Mouse (Mus musculus): ENCODE measurements around the gene Snx9. TPM values are rescaled to one million over a fixed set of nuclear protein-coding genes. Genes with fewer than 3 reads are reported as not detected.

Snx9 gene
- total RNA-seq, 2 experiments from 2014 or later: 12.7 to 13.1 TPM

DNA sequence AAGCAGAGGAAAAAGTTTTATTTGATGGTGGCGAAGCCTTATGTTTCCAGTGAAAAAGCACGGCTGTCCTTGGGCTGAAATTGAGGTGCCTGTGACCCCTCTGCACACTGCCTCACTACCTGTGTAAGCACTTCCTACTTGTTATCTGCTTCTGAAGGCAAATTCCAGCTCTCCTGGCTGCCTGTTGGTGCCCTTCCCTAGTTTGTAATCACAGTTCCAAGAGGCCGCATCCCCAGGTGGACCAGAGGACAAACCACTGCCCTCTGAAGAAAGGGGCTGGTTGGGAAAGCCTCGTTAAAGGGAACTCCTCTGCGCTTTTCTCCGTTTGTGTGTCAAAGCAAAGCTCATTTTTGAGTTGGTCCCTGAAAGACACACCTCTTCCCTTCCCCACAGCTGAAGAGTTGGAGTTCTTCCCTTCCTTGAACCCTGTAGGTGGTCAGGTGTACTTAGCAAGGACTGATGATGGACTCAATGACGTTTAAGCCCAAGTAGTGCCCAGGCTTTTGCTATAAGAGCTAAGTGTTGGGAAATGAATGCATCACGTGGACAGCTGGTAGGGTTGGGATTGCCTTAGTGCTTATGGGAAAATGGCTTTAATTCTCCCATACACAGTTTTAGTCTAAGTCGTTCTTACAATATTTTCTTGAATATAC lies 2.0 kb downstream of the Snx9 start:
- DNase-seq (ENCODE audit: low spot score in 2 of 2): no peak

DNA sequence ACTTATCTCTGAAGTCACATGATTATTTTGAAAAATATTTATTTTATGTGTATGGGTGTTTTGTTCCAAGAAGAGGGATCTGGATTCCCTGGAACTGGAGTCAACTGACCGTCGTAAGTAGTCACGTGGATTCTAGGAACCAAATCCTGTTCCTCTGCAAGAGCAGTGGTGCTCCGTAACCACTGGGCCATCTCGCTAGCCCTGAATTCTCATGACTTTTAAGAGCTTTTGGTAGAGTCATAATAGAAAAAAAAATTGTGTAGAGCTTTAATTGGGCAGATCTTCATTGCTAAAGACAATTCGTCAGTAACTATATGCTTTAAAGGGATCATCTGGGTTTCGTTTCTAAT lies 2.5 kb downstream of the Snx9 start:
- DNase-seq (ENCODE audit: low spot score in 2 of 2): no peak

DNA sequence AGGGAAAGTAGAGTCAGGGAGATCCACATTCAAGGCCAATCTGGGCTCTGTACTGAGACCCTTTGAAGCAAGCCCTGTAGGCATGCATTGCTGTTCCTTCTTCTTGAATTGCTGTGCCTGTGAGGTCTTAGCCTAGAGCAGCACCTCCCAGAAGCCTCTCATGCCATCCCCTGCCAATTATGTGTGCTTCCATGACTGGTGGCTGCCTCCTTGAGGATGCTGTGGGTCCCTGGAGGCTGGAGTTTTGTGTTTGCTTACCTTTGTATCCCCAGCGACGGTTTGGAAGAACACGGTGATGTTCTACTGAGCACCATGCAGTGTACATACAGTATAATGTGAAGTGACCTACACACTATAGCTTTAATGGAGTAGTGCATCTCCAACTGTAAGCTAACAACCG lies 4.2 kb downstream of the Snx9 start:
- DNase-seq (ENCODE audit: low spot score in 2 of 2): no peak

DNA sequence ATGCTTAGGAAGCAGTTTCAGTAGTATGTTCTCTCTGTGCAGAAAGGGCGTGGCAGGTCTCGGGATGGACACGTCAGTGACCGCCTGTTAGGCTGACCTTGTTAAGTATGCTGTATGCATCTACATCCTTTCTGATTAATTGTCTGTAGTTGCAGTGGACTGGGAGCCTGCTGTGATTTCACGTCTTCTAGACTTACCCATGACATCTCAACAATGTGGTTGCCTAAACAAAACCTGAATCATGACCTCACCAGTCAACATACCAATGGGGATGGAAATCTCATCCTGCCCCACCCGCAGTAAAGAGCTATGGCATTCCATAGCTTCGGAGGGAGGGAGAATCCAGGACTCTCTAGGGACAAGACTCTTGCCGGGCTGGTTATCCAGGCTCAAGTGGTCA lies 5.0 kb downstream of the Snx9 start:
- DNase-seq (ENCODE audit: low spot score in 2 of 2): no peak

DNA sequence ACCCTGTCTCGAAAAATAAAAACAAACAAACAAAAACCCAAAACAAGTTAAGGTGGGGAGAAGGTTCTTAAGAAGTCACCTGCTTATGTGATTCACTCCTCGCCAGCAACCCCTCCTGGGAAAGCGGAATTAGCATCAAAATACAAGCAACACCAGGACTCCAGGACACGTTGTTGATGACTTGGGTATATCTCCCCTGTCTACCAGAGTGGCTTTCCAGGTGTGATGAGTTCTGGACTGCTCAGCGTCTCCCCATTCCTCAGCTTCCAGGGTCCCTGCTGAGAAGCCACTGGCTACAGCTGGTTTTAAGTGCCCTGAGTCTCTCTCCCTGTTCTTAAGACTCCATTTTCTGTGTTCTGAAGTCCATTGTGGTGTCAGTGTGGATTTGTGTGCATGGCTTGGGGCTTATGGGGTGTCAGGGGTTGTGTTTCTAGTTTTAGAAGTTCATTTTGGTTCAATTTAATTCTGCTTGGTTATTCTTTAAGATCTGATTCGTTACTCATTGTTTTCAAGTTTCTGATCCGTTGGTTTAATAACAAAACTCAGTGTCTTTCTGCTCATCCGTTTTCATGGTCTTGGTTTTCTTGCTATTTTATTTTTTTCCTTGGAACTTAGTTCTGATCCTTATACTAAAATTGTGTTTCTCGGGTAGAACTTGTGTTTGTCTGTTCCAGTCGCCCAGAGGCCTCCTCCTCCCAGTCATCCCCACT lies 7.7 kb downstream of the Snx9 start:
- DNase-seq (ENCODE audit: low spot score in 2 of 2): no peak

DNA sequence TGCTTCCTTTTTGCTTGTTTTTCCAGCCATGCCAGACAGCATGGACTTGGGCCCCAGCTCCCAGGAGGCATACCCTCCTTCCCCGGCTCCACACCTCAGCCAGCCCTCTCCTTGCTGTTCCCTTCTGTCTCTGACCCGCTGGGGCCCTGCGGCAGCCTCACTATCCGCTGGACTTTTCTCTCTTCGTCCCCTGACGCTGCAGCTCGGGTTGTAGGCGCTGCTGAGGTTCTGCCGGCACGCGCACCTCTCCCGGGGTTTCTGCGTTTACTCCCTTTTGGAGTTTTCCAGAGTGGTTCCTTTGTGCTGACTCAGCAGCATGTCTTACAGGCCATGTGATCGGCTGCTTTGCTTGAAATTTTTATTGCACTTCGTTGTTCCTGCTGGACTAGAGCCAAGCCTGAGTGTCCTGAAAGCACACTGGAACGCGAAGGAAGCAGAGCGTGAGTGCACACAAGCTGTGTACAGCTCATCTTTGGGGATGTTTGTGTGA lies 8.3 kb downstream of the Snx9 start:
- DNase-seq (ENCODE audit: low spot score in 2 of 2): peak; percentile 58 to 61

DNA sequence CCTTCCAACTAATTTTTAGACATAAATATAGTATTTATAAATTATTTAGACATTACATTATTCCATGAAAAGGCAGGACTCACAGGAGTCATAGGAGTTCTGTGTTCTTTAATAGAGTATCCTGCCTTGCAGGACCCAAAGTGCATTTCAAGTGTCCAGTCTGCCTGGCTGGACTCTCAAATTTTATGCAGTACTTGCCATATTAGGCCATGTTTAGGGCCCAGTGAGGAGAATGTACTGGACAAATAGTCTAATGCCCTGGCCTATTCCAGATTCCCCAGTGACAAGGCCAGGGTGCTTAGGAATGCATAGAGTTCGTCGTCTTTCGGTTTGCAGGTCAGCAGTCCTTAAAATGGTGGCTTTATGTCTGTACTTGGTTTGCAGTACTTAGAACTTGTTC lies 8.9 kb downstream of the Snx9 start:
- no peak for DNase-seq (ENCODE audit: low spot score in 2 of 2)

DNA sequence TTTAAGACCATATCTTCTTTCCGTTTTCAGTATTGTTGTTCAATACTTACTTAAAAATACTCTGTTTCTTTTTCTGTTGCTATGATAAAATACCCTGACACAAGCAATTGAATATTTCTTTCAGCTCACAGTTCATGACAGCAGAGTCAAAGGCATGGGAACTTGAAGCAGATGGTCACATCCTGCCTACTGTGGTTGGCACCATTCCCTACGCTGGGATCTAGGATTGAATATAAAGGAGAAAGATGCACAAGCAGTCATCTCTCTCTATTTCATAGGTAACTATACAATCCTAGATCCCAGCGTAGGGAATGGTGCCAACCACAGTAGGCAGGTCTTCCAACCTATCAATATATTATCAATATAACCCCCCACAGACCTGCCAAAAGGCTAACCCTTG lies 9.3 kb downstream of the Snx9 start:
- DNase-seq (ENCODE audit: low spot score in 2 of 2): no peak

DNA sequence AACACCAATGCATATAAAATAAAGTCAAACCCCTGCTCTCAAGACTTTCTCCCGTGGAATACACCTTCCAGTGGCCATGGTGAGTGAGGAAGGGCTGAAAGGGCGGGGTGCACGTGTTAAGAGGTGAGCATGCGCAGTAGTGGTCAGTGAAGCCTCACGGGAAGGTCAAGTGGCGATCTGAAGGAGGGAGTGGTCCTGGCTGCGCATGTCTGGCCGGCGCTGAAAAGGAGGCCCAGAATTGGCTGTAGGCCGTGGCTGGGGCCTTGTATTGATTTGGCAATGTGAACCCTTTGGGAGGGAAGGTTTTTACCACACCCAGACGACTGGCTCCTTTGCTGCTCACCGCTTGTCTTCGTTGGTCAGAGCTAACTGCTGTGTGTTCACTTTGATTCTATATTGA lies 12.8 kb downstream of the Snx9 start:
- no peak for DNase-seq (ENCODE audit: low spot score in 2 of 2)

DNA sequence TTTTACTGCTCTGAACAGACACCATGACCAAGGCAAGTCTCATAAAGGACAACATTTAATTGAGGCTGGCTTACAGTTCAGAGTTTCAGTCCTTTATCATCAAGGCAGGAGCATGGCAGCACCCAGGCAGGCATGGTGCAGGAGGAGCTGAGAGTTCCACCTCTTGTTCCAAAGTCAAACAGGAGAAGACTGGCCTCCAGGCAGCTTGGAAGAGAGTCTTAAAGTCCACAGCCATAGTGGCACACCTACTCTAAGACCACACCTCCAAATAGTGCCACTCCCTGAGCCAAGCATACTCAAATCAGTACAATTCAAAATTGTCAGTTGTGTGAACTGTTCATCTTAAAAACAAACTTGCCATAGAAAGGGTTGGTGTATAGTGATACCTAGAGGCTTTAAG lies 14.4 kb downstream of the Snx9 start:
- DNase-seq (ENCODE audit: low spot score in 2 of 2): no peak

DNA sequence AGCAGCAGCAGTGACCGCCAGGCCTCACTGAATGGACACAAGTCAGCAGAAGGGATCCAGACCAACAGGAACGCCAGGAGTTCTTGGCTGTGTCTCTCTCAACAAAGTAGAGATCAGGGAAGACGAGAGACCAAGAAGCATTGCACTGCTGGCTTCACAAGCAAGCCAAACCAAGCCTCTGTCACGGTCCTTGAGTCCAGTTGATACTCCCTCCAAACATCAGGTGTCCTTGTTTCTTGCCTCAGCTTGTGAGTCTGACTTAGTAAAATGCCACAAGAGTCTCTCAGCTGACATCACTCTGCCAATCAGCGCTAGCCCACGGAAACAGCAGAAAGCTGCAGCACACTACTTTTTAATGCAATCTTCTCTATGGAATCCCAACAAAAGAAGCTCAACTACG lies 15.3 kb downstream of the Snx9 start:
- no peak for DNase-seq (ENCODE audit: low spot score in 2 of 2)

DNA sequence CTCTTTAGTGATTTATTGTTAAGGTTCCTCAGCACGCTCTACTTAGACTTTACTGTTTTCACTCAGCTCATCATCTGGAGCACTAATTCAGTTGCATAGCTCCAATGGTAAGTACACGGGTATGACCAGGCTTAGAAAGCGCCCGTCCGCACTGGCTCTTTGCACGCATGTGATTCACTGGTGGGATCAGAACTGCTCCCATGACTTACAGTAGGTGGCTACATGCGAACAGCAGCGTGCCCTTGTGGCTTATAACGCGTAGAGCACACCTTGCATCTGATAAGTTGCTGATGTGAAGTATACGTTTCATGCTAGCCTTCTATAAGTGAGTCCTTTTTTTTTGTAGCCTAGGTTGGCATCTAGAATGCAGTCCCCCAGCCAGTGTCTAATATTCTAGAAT lies 16.1 kb downstream of the Snx9 start:
- no peak for DNase-seq (ENCODE audit: low spot score in 2 of 2)

DNA sequence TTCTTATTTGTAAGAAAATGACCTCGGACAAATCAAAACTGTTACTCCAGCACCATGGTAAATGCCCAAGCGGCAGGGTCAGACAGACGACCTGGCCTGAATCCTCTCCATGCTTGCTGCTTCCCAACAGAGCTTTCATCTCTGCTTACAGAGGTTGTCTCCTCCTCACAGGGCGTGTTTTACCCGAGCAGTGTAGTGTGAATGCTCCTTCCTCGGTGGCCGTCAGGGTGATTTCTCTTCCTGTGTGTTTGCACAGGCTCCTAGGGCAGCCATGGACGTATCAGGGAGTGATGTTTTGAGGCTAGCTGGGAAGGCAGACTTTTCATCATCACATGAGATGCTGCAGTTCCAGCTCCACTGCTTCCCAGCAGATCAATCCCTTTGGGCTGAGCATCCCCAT lies 17.1 kb downstream of the Snx9 start:
- no peak for DNase-seq (ENCODE audit: low spot score in 2 of 2)

DNA sequence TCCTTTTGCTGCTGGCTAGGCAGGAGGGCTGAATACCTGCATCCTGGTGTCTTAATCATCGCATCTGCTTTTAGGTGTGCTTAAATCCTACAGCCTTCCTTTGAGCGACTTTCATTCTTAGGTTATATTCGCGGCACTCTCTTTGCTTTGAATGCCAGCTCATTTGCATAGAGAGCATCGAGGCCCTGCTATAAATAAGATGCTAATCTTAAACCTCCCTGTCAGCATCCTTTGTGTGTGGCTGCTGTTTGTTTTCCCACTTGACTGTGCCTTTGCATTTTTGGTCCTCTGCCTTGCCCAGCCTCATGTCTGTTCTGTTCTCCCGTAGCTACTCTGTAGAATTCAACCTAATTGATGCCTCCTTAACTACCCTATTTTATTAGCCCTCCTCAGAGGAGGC lies 21.2 kb downstream of the Snx9 start:
- DNase-seq (ENCODE audit: low spot score in 2 of 2): no peak

DNA sequence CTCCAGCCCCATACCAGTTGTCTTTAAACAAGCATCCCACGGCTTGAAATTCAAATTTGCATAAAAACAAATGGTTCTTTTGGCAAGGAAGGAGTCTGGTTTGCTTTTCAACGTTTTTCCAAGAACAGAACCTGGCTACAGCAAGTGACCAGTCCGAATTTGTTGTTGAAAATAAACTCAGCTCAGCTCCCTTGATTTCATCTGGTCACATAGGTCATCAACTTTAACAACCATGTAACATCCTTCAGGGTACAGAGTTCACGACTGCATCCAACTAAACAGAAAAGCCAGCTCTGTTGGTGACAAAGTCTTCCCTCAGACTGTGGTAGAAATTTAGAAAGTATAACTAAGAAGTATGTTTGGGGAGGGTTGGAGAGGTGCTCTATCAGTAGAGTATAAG lies 21.7 kb downstream of the Snx9 start:
- no peak for DNase-seq (ENCODE audit: low spot score in 2 of 2)

DNA sequence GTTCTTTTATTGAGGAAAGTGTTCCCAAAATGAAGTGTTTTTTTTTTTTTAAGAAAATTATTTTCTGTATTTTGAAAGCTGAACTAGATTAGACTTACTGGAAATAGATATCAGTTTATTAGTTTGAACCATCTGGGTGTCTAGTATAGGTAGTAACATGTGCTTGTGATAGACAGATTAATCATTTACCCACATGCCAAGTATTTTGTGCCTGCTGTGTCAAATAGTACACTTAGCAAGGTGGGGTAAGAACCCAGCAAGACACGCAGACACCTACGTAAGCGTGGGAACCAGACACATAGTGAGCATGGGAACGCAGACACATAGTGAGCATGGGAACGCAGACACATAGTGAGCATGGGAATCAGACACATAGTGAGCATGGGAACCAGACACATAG lies 22.6 kb downstream of the Snx9 start:
- DNase-seq (ENCODE audit: low spot score in 2 of 2): no peak

DNA sequence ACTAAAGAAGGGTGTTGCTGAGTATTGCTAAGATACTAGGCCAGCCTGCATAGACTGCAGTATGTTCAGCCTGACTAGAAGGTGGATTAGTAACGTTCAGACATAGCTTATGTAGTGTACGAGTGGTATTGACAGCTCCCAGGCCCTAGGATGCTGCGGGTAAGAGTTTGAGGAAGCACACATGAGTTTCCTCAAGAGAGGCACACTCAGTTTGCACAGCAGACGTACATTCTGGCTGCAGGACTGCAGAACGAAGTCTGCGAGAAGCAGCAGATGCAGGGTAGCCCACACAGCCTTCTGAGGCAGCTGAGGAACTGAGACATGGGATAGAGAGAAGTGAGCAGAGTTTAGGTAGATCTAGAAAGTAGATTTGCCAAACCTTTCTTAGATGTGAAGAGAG lies 26.3 kb downstream of the Snx9 start:
- DNase-seq (ENCODE audit: low spot score in 2 of 2): no peak

DNA sequence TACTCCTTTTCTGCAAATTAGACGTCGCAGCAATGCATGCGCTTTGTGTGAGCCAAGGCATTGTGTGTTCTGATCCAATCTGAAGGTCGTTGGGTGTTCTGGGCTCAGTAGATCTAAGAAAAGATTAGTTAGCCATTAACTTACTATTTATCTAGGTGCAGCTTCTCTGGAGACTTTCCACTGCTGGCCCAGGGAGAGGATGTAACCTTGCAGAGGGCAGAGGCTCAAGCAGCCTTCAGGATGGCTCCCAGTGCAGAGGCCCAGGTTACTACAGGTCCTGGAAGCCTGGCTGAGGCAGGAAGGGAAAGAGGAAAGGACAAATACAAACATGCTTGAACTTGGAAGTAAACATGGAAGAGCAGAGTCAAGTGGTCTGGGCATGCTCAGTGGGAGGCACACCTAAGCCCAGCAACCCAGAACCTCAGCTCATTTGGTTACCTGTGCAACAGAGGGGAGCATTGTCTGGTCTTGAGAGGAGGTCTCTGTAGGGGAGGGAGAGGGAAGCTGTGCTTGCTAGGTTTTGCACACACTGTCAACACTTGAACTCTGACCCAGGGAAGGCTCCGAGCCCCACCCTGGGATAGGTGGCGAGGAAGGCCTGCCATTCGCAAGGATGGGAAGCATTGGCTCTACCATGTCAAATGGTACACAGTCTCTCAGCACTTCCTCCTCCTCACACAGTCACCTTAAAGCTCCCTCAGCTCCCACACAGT lies 27.3 kb downstream of the Snx9 start:
- DNase-seq (ENCODE audit: low spot score in 2 of 2): no peak

DNA sequence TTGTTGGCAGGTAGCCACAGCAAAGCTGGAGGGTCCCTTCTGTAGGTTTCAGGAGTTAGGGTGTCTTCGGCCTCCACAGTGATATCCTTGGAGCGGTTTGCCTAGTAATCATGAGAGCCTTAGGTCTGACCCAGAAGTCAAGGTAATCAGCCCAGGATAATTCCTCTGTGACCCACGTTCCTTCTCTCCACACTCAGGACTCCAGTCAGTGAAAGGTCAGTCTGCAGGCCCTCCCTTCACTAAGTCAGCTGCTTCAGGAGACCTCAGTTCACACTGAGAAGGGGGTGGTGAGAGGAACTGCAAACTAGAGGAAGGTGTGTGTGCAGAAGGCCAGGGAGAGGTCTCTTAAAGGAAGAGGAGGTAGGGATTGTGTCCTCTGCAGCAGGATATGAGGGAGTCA lies 28.3 kb downstream of the Snx9 start:
- no peak for DNase-seq (ENCODE audit: low spot score in 2 of 2)

DNA sequence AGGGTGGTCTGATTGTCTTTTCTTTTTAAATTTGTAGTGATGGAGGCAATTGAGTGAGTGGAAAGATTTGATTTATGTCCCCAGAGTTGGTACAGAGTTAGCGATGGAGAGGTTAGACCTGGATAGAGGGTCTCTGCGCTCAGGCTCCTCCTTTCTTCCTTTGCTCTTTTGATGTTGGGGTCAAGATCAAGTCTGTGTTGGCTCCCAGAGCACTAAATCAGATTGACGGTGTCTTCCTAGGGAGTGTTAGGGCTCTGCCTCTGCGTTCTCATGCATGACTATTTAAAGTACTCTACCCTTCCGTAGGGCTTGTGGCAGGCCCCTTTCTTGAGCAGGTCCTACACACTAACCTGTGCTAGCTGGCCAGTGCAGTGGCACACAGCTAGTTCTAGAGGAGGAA lies 28.9 kb downstream of the Snx9 start:
- no peak for DNase-seq (ENCODE audit: low spot score in 2 of 2)

DNA sequence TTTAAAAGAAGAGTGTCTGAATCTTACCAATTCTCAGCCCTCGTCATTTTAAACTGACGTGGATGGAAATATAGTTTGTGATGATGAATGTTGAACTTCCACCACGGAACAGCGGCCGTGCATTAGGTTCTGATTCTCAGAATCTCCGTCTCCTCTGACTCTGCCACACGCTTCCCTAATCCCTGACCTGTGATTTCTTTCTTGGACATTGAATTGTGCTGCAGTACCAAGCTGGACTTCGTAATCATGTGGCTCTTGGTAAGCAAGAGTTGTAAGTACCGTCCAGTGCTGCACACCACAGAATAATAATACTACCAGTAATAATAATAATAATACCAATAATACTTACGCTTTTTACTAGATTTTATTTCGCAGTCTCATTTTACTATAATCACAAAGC lies 29.6 kb downstream of the Snx9 start:
- no peak for DNase-seq (ENCODE audit: low spot score in 2 of 2)

DNA sequence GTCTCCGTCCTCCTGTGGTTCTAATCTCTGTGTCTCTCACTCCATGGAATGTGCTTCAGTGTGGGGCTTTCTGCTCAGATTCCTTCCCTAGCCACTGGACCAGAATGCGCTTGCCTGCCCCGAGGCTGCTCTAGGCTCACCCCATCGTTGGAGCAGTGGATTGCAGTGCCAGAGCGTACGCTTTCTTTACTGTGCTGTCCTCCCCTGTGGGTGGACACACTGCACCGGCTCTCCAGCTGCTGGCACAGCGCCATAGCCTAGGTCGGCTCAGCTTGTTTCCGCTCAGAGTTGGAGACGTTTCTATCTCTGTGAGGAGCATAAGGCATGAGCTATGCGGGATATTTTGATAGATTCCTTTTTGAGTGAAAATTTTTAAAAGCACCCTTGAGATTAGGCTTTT lies 31.4 kb downstream of the Snx9 start:
- DNase-seq (ENCODE audit: low spot score in 2 of 2): peak in 1 of 2 experiments; percentile 40

DNA sequence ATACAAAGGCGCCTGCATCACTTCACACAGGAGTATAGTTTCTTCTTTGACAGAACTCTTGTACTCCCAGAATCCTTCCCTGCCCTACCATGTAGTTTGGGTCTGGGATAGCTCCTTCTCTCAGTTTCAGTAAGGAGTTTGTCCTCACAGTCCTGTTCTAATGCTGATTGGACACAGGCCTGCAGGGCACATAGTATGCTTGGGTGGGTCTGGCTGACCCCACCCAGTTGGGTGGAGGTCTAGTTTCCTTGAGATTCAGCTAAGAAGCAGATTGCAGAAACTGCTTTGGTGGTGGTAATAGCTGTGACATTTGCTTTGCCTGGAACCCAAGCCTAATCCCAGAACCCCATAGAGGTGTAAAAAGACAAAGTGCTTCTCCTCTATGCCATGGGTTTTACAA lies 33.4 kb downstream of the Snx9 start:
- no peak for DNase-seq (ENCODE audit: low spot score in 2 of 2)

All from layer of hippocampus, postnatal 10 days (tissue).